Mouse (Mus musculus) neural tube, embryonic 12.5 days (tissue): ENCODE results near the gene Gm5767. TPM values are rescaled to one million over a fixed set of nuclear protein-coding genes. Genes with fewer than 3 reads are reported as not detected.
A peak's percentile ranks its signal among the peaks of the same experiment; 100 is the strongest.

Source experiments
- ATAC-seq: fragments of 200-750 bp; cut with Nextera tagmentation; 2 replicates; pipeline ENCODE4 v1.8.0; 2017; ENCODE audit warnings: low read depth, mild to moderate bottlenecking, moderate TSS enrichment, moderate library complexity; ENCODE audit not compliant: low FRiP score
- H3K27ac ChIP-seq: fragments of 300-500 bp; sonication (generic); 2 replicates; pipeline ENCODE4 v1.5.1; 2016
- H3K27me3 ChIP-seq: fragments of 300-500 bp; sonication (generic); replicated peaks from 2 replicates; pipeline ENCODE4 v1.6.1; 2016; ENCODE audit warnings: mild to moderate bottlenecking
- H3K36me3 ChIP-seq: fragments of 300-500 bp; sonication (generic); 2 replicates; pipeline ENCODE4 v1.6.1; 2016; ENCODE audit warnings: mild to moderate bottlenecking
- H3K4me1 ChIP-seq: fragments of 300-500 bp; sonication (generic); 2 replicates; pipeline ENCODE4 v1.6.1; 2016
- H3K4me2 ChIP-seq: fragments of 300-500 bp; sonication (generic); replicated peaks from 2 replicates; pipeline ENCODE4 v1.6.1; 2016; ENCODE audit warnings: mild to moderate bottlenecking
- H3K4me3 ChIP-seq: fragments of 300-500 bp; sonication (generic); 2 replicates; pipeline ENCODE4 v1.5.1; 2016
- H3K9ac ChIP-seq: fragments of 300-500 bp; sonication (generic); 2 replicates; pipeline ENCODE4 v1.6.1; 2016; ENCODE audit warnings: mild to moderate bottlenecking
- H3K9me3 ChIP-seq: fragments of 300-500 bp; sonication (generic); 2 replicates; pipeline ENCODE4 v1.6.1; 2016; ENCODE audit warnings: mild to moderate bottlenecking
- WGBS: fragments of 180-500 bp; shearing (Covaris S2); methylation state at CpG from one replicate; pipeline ENCODE4 v1.1.7; 2016; 5-methylcytosine and 5-hydroxymethylcytosine counted together
- polyA plus RNA-seq: library from polyadenylated mRNA; unstranded; fragments of >200 nt; fragmentation: Nextera tagmentation; extraction: Ambion mirVana; gene quantifications from 2 replicates; pipeline ENCODE4 v1.2.1, GENCODE M21; 2016

The Gm5767 gene
- polyA plus RNA-seq, 1 experiment from 2014 or later: not detected

- no peaks in the 10 kb centered on the region for H3K9me3 ChIP-seq
- peak; percentile 92 for ATAC-seq
- H3K4me1 ChIP-seq: peaks cover 42% of the 10 kb centered on the region
- peaks cover 6% of the 10 kb centered on the region; the same call in 1 of the 2 replicates for H3K36me3 ChIP-seq
- peak within 1 kb of the TSS; percentile 57; the same call in 1 of the 2 replicates for H3K27ac ChIP-seq
- H3K9ac ChIP-seq: peak within 1 kb of the TSS; percentile 74
- WGBS: under 1% methylated on average over 67 of the region's 67 CpGs
- H3K4me3 ChIP-seq: peak within 1 kb of the TSS; percentile 75
- peak within 1 kb of the TSS; percentile 83 for H3K4me2 ChIP-seq
- 0 out of 2 replicates have a peak, but pooled peaks cover 3% of the 10 kb centered on the region for H3K27me3 ChIP-seq
Observed at GRCm38 (mm10) chr16:8671551-8672349, 8.8 kb upstream of the Gm5767 start, which contains the start of gene Carhsp1. Carhsp1 (minus strand) TSS chr16:8672155.

- Histone ChIP-seq H3K27me3 (0 out of 2 replicates have a peak, but pooled peaks cover 3% of the 10 kb centered on the region), H3K4me2 (peak overlapping the region; percentile 83), H3K9me3 (no peaks in the 10 kb centered on the region), H3K4me1 (peaks cover 37% of the 10 kb centered on the region), H3K9ac (peak overlapping the region; percentile 74), H3K36me3 (peaks cover 6% of the 10 kb centered on the region; the same call in 1 of the 2 replicates), H3K4me3 (peak overlapping the region; percentile 75), H3K27ac (no peak overlapping the region)
- under 1% methylated on average over 18 of the region's 18 CpGs for WGBS
- no peak for ATAC-seq
Observed at GRCm38 (mm10) chr16:8672350-8672687, 8.3 kb upstream of the Gm5767 start.

- H3K27ac ChIP-seq: no peak overlapping the region
- H3K9me3 ChIP-seq: no peaks in the 10 kb centered on the region
- ATAC-seq: no peak
- H3K4me3 ChIP-seq: no peak overlapping the region
- H3K4me2 ChIP-seq: peak overlapping the region; percentile 83
- H3K9ac ChIP-seq: no peak overlapping the region
- peaks cover 32% of the 10 kb centered on the region for H3K4me1 ChIP-seq
- peaks cover 6% of the 10 kb centered on the region; the same call in 1 of the 2 replicates for H3K36me3 ChIP-seq
- H3K27me3 ChIP-seq: 0 out of 2 replicates have a peak, but pooled peaks cover 3% of the 10 kb centered on the region
Observed at GRCm38 (mm10) chr16:8672811-8673210, 7.8 kb upstream of the Gm5767 start.

GRCm38 (mm10) chr16:8673343-8673742 lies 7.2 kb upstream of the Gm5767 start:
- Histone ChIP-seq H3K4me1 (peaks cover 27% of the 10 kb centered on the region), H3K36me3 (peaks cover 6% of the 10 kb centered on the region; the same call in 1 of the 2 replicates), H3K9ac (no peak overlapping the region), H3K4me3 (no peak overlapping the region), H3K27me3 (0 out of 2 replicates have a peak, but pooled peaks cover 3% of the 10 kb centered on the region), H3K27ac (no peak overlapping the region), H3K4me2 (no peak overlapping the region), H3K9me3 (no peaks in the 10 kb centered on the region)
- no peak for ATAC-seq
- 69% methylated on average over 6 of the region's 6 CpGs for WGBS

- Histone ChIP-seq H3K27me3 (0 out of 2 replicates have a peak, but pooled peaks cover 3% of the 10 kb centered on the region), H3K9me3 (no peaks in the 10 kb centered on the region), H3K9ac (no peak overlapping the region), H3K27ac (no peak overlapping the region), H3K4me3 (no peak overlapping the region), H3K4me1 (peaks cover 19% of the 10 kb centered on the region), H3K4me2 (no peak overlapping the region), H3K36me3 (no peaks in the 10 kb centered on the region)
- no peak for ATAC-seq
- WGBS: 4% methylated on average over 8 of the region's 8 CpGs
Observed at GRCm38 (mm10) chr16:8674165-8674564, 6.4 kb upstream of the Gm5767 start.

- H3K27ac ChIP-seq: no peak overlapping the region
- no peaks in the 10 kb centered on the region for H3K36me3 ChIP-seq
- 87% methylated on average over 8 of the region's 8 CpGs for WGBS
- 0 out of 2 replicates have a peak, but pooled peaks cover 3% of the 10 kb centered on the region for H3K27me3 ChIP-seq
- H3K4me2 ChIP-seq: no peak overlapping the region
- H3K9me3 ChIP-seq: no peaks in the 10 kb centered on the region
- H3K9ac ChIP-seq: no peak overlapping the region
- H3K4me1 ChIP-seq: peaks cover 6% of the 10 kb centered on the region
- H3K4me3 ChIP-seq: no peak overlapping the region
- ATAC-seq: no peak
Observed at GRCm38 (mm10) chr16:8675559-8675958, 5.0 kb upstream of the Gm5767 start.

GRCm38 (mm10) chr16:8676228-8676627 lies 4.3 kb upstream of the Gm5767 start:
- no peak overlapping the region for H3K27ac ChIP-seq
- ATAC-seq: no peak
- H3K9me3 ChIP-seq: no peaks in the 10 kb centered on the region
- H3K4me1 ChIP-seq: no peaks in the 10 kb centered on the region
- no peak overlapping the region for H3K4me3 ChIP-seq
- 72% methylated on average over 2 of the region's 2 CpGs for WGBS
- no peak overlapping the region for H3K4me2 ChIP-seq
- H3K36me3 ChIP-seq: no peaks in the 10 kb centered on the region
- H3K27me3 ChIP-seq: 0 out of 2 replicates have a peak, but pooled peaks cover 3% of the 10 kb centered on the region
- H3K9ac ChIP-seq: no peak overlapping the region

- Histone ChIP-seq H3K9ac (no peak overlapping the region), H3K27me3 (0 out of 2 replicates have a peak, but pooled peaks cover 3% of the 10 kb centered on the region), H3K4me3 (no peak overlapping the region), H3K36me3 (no peaks in the 10 kb centered on the region), H3K4me2 (no peak overlapping the region), H3K9me3 (no peaks in the 10 kb centered on the region), H3K27ac (no peak overlapping the region), H3K4me1 (no peaks in the 10 kb centered on the region)
- 53% methylated on average over 4 of the region's 4 CpGs for WGBS
- ATAC-seq: no peak
Observed at GRCm38 (mm10) chr16:8676800-8677199, 3.8 kb upstream of the Gm5767 start.

GRCm38 (mm10) chr16:8678035-8678434 lies 2.5 kb upstream of the Gm5767 start:
- no peak overlapping the region for H3K4me2 ChIP-seq
- no peak for ATAC-seq
- 0 out of 2 replicates have a peak, but pooled peaks cover 3% of the 10 kb centered on the region for H3K27me3 ChIP-seq
- H3K27ac ChIP-seq: no peak overlapping the region
- no peak overlapping the region for H3K4me3 ChIP-seq
- WGBS: 54% methylated on average over 5 of the region's 5 CpGs
- no peaks in the 10 kb centered on the region for H3K9me3 ChIP-seq
- H3K4me1 ChIP-seq: no peaks in the 10 kb centered on the region
- no peak overlapping the region for H3K9ac ChIP-seq
- no peaks in the 10 kb centered on the region for H3K36me3 ChIP-seq

- H3K27ac ChIP-seq: no peak overlapping the region
- H3K9ac ChIP-seq: no peak overlapping the region
- H3K27me3 ChIP-seq: no peaks in the 10 kb centered on the region
- no peaks in the 10 kb centered on the region for H3K4me1 ChIP-seq
- H3K36me3 ChIP-seq: peaks cover 4% of the 10 kb centered on the region; the same call in 1 of the 2 replicates
- ATAC-seq: no peak
- 91% methylated on average over 4 of the region's 4 CpGs for WGBS
- H3K4me3 ChIP-seq: no peak overlapping the region
- H3K9me3 ChIP-seq: no peaks in the 10 kb centered on the region
- no peak overlapping the region for H3K4me2 ChIP-seq
Observed at GRCm38 (mm10) chr16:8678676-8679075, 1.9 kb upstream of the Gm5767 start.

GRCm38 (mm10) chr16:8679780-8680179 lies 790 bp upstream of the Gm5767 start:
- no peak overlapping the region for H3K4me3 ChIP-seq
- H3K4me2 ChIP-seq: no peak overlapping the region
- H3K27ac ChIP-seq: no peak overlapping the region
- peaks cover 4% of the 10 kb centered on the region; the same call in 1 of the 2 replicates for H3K36me3 ChIP-seq
- no peaks in the 10 kb centered on the region for H3K9me3 ChIP-seq
- no peak overlapping the region for H3K9ac ChIP-seq
- 88% methylated on average over 3 of the region's 3 CpGs for WGBS
- H3K27me3 ChIP-seq: no peaks in the 10 kb centered on the region
- ATAC-seq: no peak
- H3K4me1 ChIP-seq: no peaks in the 10 kb centered on the region

GRCm38 (mm10) chr16:8685087-8685486 lies 4.5 kb downstream of the Gm5767 start:
- Histone ChIP-seq H3K9me3 (no peaks in the 10 kb centered on the region), H3K27me3 (no peaks in the 10 kb centered on the region), H3K27ac (no peak overlapping the region), H3K4me1 (no peaks in the 10 kb centered on the region), H3K36me3 (peaks cover 26% of the 10 kb centered on the region), H3K9ac (no peak overlapping the region), H3K4me2 (no peak overlapping the region), H3K4me3 (no peak overlapping the region)
- no peak for ATAC-seq
- WGBS: 86% methylated on average over 4 of the region's 4 CpGs
